Mouse (Mus musculus) kidney, postnatal 14 days (tissue): Measurements from ENCODE around the gene Plekhm1.
"Not testable (repeated sequence)": the region's sequence is repeated elsewhere in the genome, so short reads cannot be mapped to it uniquely, and the experiment has no call there.

ENCODE experiments used
- DNase-seq: peaks from one replicate; pipeline ENCODE4 v3.0.0; 2022; ENCODE audit warnings: mixed read lengths

The Plekhm1 gene

GRCm38 (mm10) chr11:103411981-103412949, at the start of gene Plekhm1:
Plekhm1 (minus strand) TSS chr11:103412687.
- DNase-seq = peak; percentile 98

GRCm38 (mm10) chr11:103451105-103451504, 38.6 kb upstream of the Plekhm1 start:
- not testable (repeated sequence) for DNase-seq

DNA sequence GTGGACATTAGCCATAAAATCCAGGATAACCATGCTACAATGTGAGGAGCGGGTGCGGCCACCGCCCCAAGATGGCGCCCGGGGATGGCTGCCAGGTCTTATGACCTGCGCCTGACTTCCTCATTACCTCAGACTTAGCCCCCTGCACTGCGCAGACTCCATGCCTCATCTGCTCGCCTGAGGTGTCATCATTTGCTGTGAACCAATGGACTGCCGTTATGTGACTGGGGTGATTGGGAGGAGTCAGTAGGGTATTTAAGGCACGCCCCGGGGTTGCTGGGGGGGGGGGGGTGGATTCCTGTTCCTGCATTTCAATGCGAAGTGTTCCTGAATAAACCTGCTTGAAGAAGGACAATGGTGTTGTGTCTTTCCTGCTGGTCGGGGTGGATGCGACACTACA, 37.2 kb upstream of the Plekhm1 start:
- DNase-seq = not testable (repeated sequence)

DNA sequence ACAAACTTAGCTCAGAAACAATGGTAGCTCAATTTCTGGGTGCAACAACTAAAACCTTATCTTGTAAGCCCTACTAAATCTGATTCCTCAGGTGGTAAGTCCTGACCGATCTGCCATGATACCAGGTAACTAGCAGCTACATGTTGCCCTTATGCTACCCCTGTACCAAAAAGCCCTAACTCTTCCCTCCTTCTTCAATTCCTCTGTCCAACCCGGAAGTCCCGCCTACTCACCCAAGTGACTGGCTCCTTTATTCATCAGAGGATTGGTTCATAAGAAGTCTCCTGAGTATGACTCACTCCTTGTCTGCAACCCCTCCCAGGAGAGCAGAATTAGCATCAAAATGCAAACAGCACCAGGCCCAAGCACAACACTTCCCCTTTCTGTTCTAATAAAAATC, 31.2 kb upstream of the Plekhm1 start:
- DNase-seq = no peak

GRCm38 (mm10) chr11:103436282-103436681, 23.8 kb upstream of the Plekhm1 start:
- DNase-seq = no peak

DNA sequence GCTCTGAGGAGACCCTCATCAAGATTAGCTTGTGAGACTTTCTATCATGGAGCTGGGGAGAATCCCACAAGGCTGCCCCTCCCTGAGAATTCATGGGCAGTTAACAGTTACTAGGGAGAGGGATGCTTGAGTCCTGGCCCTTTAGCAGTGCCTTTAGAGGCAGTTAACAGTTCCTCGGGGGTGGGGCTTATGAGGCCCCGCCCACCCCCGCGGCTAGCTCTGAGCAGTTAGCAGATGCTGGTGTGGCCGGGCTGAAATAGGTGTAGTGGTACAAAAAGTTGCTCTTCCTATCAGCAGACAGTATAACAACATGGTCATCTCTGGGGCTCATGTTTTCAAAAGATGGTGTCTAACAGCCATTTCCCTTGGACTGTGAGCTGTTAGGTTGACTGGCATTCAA, 12.5 kb upstream of the Plekhm1 start:
- DNase-seq = no peak

DNA sequence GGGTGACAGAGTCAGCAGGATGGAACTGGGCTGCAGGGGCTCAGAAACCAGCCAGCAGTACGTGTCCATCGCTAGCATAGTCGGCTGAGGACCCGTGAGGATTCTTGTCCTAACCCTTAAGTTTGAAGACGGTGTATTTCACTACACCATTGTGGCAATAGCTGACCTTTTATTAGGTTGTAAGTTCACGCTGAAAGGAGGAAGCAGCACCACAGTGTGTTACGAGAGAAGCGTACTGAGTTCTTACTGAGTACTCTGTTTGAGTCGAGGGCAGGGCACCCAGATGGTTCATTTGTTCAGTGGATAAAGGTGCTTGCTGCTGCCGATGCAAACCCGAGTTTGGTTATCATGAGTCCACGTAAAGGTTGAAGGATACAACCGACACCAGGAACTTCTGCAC, 7.2 kb upstream of the Plekhm1 start:
- DNase-seq = no peak

GRCm38 (mm10) chr11:103419226-103419625, 6.7 kb upstream of the Plekhm1 start:
- peak; percentile 7 for DNase-seq

DNA sequence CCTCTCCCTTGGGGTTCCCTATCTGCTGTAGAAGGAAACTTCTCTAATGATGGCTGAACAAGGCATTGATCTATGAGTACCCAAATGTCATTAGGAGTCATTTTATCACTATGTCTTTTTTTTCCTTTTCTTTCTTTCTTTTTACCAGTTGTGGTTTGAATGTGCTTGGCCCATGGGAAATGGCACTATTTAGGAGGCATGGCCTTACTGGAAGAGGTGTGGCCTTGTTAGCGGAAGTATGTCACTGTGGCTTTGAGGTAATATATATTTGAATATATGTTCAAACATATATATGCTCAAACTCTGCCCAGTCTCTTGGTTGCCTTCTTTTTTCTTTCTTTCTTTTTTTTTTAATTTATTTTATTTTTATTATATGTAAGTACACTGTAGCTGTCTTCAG, 1.0 kb upstream of the Plekhm1 start:
- DNase-seq = no peak

GRCm38 (mm10) chr11:103412950-103413423, 500 bp upstream of the Plekhm1 start:
- DNase-seq = no peak

DNA sequence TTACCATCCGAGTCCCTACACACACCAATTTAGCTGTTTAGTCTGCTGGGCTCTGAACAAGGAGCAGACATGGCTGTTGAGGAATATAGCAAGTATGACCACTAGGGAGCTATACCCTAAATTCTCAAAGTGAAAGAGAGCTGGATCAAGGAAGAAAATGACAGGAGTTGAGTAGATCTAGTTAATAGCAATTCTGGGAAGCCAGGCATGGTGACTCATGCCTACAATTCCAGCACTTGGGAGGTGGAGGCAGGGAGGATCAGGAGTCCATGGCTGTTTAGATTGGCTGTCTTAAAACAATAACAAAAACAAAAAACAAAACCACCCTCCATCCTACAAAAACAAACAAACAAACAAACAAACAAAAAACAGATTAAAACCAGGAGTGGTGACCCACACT, 1.2 kb downstream of the Plekhm1 start:
- DNase-seq = no peak

DNA sequence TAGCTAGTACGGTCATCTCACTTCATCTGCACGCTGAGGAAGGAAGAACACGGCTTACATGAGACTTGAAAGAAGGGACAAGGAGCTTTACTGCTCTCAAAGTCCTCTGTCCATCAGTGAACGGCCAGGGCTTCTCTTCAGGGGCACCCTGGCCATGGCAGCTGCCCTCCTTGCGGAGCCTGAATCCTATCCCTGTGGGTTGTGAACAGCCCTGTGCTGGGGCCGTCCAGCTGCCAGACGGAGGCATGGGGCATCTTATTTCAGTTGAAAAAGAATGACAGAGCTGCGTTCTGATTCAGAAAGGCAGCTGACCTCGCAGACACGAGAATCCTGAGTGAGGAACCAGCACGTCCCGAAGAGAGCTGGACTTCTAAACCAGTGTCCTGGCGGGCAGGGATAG, 3.6 kb downstream of the Plekhm1 start:
- DNase-seq = no peak

GRCm38 (mm10) chr11:103407136-103407535, 5.4 kb downstream of the Plekhm1 start:
- not testable (repeated sequence) for DNase-seq

DNA sequence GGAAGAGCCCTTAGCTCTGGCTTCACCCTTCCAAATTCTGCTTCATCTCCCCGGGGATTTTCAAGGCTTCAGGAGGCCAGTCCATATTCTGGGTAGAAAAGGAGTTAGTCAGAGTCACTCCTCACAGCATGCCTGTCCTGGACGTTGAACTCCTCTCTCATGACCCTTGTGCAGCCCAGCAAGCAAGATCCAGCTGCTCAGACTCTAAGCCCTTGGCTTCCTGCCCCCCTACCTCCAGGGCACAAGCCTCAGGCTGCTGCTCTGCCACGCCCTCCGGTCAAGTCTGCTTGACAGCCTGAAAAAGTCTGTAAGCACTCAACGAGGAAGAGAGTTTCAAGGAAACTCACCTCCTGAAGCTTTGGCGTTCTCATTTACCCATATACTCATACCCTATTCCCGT, 5.9 kb downstream of the Plekhm1 start:
- peak; percentile 88 for DNase-seq

- no peak for DNase-seq
These were observed 6.7 kb downstream of the Plekhm1 start for GRCm38 (mm10) chr11:103405814-103406213.

- DNase-seq = no peak
These were observed 7.9 kb downstream of the Plekhm1 start for GRCm38 (mm10) chr11:103404618-103405017.

- DNase-seq = peak; percentile 61
These were observed 8.7 kb downstream of the Plekhm1 start for GRCm38 (mm10) chr11:103403776-103404175.

DNA sequence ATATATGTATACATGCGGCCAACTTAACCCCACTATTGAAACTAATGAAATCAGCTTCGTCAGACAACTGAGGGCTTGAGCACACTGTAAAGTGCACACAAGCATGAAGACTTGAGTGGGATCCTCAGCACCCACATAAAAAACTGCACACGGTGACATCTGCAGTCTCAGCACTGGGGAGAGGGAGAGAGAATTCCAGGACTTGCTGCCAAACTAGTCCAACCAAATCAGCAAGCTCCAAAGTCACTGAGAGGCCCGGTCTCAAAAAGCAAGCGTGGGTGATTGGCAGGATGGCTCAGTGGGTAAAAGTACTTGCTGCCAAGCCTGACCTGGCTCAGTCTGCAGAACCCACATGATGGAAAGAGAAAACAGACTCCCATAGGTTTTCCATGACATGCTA, 9.7 kb downstream of the Plekhm1 start:
- no peak for DNase-seq

DNA sequence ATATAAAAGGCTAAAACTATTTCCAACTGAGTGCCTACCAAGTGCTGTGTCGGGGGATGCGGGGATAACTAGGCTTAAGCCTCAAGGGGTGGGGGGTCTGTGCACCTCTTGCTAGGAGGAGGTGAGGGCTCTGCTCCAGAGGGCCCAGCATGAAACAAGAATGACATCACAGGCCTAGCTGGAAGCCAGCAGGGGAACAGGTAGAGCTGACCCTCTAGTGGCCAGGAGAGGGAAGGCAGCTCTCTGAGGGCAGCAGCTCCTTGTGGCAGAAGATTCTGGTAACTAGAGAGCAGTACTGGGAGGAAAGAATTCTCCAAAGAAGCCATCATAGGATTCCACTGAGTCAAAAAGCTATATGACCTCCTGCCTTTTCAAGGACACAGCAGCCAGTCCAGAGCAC, 10.3 kb downstream of the Plekhm1 start:
- peak; percentile 77 for DNase-seq

DNA sequence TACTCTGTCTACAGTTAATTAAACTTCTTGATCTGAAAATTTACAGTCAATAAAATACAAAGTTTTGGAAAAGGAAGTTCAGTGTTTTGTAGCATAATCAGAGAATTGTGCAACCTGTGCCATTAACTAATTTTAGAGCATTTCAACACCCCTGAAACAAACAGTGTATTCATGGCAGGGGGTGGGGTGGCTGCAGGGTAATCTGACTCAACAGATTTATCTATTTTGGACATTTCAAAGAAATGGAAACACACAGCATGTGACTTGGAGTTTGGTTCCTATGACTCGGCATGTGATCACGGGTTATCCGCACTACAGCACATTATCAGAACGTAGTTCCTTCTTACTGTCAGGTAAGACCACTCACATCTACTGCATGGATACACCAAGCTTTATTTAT, 12.5 kb downstream of the Plekhm1 start:
- DNase-seq = no peak

DNA sequence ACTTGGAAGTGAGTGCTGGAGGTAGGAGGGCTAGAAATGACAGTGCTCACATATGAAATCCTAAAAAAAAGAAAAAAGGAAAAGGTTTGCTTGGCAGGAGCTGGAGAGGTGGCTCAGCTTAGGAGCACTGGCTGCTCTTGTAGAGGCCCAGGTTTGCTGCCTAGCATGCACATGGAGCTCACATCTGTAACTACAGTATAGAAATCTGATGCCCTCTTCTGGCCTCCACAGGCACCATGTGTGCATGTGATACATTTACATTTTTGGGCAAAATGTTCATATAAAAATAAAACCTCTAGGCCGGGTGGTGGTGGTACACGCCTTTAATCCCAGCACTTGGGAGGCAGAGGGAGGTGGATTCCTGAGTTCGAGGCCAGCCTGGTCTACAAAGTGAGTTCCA, 13.4 kb downstream of the Plekhm1 start:
- peak; percentile 41 for DNase-seq

DNA sequence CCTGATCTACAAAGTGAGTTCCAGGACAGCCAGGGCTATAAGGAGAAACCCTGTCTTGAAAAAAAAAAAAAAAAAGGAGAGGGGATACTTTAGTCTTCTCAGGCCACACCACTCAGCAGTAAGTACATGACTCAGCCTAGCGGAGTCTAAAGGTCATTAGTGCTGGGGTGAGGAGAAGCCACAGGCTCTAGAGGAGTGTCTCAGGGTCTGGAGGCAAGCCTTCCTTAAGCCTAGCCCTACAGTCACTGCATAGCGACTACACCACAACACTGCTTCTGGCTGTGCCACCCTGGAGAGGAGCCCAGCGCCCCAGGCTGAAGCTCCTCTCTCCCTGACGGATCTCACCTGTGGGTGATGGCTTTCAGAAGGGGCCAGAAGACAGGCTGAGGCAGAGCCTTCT, 15.8 kb downstream of the Plekhm1 start:
- peak; percentile 11 for DNase-seq

DNA sequence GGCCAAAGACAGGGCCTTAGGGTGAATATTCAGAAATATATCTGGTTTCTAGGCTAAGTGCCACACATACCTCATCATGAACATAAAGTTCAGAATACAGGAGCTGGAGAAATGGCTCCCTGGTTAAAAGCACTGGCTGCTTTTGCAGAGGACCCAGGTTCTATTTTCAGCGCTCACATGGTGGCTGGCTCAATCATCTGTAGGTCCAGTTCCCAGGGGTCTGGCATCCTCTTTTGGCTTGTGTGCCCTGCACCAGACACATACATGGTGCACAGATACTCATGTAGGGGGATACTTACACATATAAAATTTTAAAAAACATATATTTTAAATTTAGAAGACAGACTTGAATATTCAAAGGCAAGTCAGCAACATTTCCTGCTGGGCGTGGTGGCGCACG, 16.3 kb downstream of the Plekhm1 start:
- DNase-seq = no peak

- no peak for DNase-seq
These were observed 17.9 kb downstream of the Plekhm1 start for GRCm38 (mm10) chr11:103394604-103395003.

- no peak for DNase-seq
These were observed 18.5 kb downstream of the Plekhm1 start for GRCm38 (mm10) chr11:103394025-103394424.
